Mouse (Mus musculus) myocyte (in vitro differentiated cells): ENCODE measurements around the gene Caln1. TPM values are rescaled to one million over a fixed set of nuclear protein-coding genes. Genes with fewer than 3 reads are reported as not detected.

Experiments used
- H3K27me3 ChIP-seq: one replicate; pipeline ENCODE4 v1.6.1; 2011; ENCODE audit not compliant: control insufficient read depth, insufficient read depth, insufficient read length
- H3K36me3 ChIP-seq: one replicate; pipeline ENCODE4 v1.6.1; 2011; ENCODE audit not compliant: control insufficient read depth, insufficient read depth
- H3K4me2 ChIP-seq: one replicate; pipeline ENCODE4 v1.6.1; 2011; ENCODE audit warnings: low read depth, control low read depth
- H3K4me3 ChIP-seq: one replicate; pipeline ENCODE4 v1.5.1; 2011; ENCODE audit warnings: mild to moderate bottlenecking, control low read depth, moderate library complexity
- H3K79me2 ChIP-seq: one replicate; pipeline ENCODE4 v1.6.1; 2011; ENCODE audit not compliant: control insufficient read depth, insufficient read depth
- H3ac ChIP-seq: one replicate; pipeline ENCODE4 v1.6.1; 2011; ENCODE audit not compliant: control insufficient read depth, insufficient read length
- CEBPB ChIP-seq: IDR thresholded peaks from 2 replicates; pipeline ENCODE4 v1.6.1; 2011; ENCODE audit warnings: mild to moderate bottlenecking, moderate library complexity; ENCODE audit not compliant: poor library complexity, insufficient read depth, severe bottlenecking
- E2F4 ChIP-seq: IDR thresholded peaks from one replicate; pipeline ENCODE4 v1.6.1; 2011; ENCODE audit warnings: mild to moderate bottlenecking, control low read depth, moderate library complexity; ENCODE audit not compliant: insufficient read depth
- MAX ChIP-seq: IDR thresholded peaks from one replicate; pipeline ENCODE4 v1.6.1; 2011; ENCODE audit warnings: low read depth, mild to moderate bottlenecking, control low read depth
- MYOD1 ChIP-seq, 3 experiments: IDR thresholded peaks; one replicate each; pipeline ENCODE4 v1.6.1; 2011; ENCODE audit warnings: control low read depth in 2 of 3, low read depth in 2 of 3, mild to moderate bottlenecking in 2 of 3, moderate library complexity in 1 of 3; ENCODE audit not compliant: insufficient read length in 2 of 3, control insufficient read depth in 1 of 3
- MYOG ChIP-seq, 3 experiments: IDR thresholded peaks; one replicate each; pipeline ENCODE4 v1.6.1; 2011; ENCODE audit warnings: control low read depth in 2 of 3, low read depth in 2 of 3, mild to moderate bottlenecking in 2 of 3; ENCODE audit not compliant: insufficient read length in 2 of 3, control insufficient read depth in 1 of 3, insufficient read depth in 1 of 3
- POLR2A ChIP-seq: IDR thresholded peaks from one replicate; pipeline ENCODE4 v1.6.1; 2011; ENCODE audit warnings: low read depth, mild to moderate bottlenecking, control low read depth, moderate library complexity; ENCODE audit not compliant: insufficient read length
- POLR2AphosphoS2 ChIP-seq: IDR thresholded peaks from one replicate; pipeline ENCODE4 v1.6.1; 2011; ENCODE audit warnings: low read depth, control low read depth; ENCODE audit not compliant: insufficient read length
- REST ChIP-seq: IDR thresholded peaks from one replicate; pipeline ENCODE4 v1.6.1; 2011; ENCODE audit warnings: mild to moderate bottlenecking, control low read depth, moderate library complexity; ENCODE audit not compliant: insufficient read depth, insufficient read length
- SRF ChIP-seq: IDR thresholded peaks from one replicate; pipeline ENCODE4 v1.6.1; 2011; ENCODE audit warnings: low read depth; ENCODE audit not compliant: control insufficient read depth, insufficient read length
- TCF12 ChIP-seq: IDR thresholded peaks from one replicate; pipeline ENCODE4 v1.6.1; 2011; ENCODE audit warnings: mild to moderate bottlenecking, control low read depth; ENCODE audit not compliant: poor library complexity, insufficient read depth, severe bottlenecking
- TCF3 ChIP-seq: IDR thresholded peaks from one replicate; pipeline ENCODE4 v1.6.1; 2011; ENCODE audit warnings: low read depth, control low read depth; ENCODE audit not compliant: insufficient read length
- USF1 ChIP-seq: IDR thresholded peaks from one replicate; pipeline ENCODE4 v1.6.1; 2011; ENCODE audit warnings: low read depth, mild to moderate bottlenecking, control low read depth, moderate library complexity
- polyA plus RNA-seq: library from polyadenylated mRNA; unstranded; fragments of >200 nt; fragmentation: generic; extraction: Trizol; gene quantifications from one replicate; pipeline ENCODE4 v1.2.1, GENCODE M21; 2012; ENCODE audit warnings: missing spikeins

The Caln1 gene
- polyA plus RNA-seq, 1 experiment, result not detected

DNA sequence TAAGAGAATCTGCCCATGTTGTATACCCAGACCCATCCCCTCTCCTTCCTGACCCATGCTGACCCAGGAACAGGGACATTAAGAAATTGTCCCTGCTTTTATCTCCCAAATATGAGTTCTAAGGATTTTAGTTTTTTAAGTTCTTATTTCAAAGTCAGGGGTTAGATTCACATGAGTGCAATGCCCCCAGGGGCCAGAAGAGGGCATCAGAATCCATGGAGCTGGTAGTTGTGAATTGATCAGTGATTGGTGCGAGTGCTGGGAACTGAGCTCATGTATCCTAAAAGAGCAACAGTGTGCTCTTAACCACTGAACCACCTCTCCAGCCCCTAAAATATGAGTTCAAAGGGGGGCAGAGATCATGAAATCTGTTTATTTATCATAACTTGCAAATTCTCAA, 500.6 kb downstream of the Caln1 start:
- no peak overlapping the region for H3K4me2 ChIP-seq
- no peaks in the 10 kb centered on the region for H3K79me2 ChIP-seq
- no peak overlapping the region for H3K4me3 ChIP-seq
- no peaks in the 10 kb centered on the region for H3K27me3 ChIP-seq
- TF ChIP-seq SRF (no peak), E2F4 (no peak), CEBPB (no peak), MAX (no peak), USF1 (no peak), REST (no peak)
- no peaks in the 10 kb centered on the region for H3K36me3 ChIP-seq
- no peak overlapping the region for H3ac ChIP-seq

DNA sequence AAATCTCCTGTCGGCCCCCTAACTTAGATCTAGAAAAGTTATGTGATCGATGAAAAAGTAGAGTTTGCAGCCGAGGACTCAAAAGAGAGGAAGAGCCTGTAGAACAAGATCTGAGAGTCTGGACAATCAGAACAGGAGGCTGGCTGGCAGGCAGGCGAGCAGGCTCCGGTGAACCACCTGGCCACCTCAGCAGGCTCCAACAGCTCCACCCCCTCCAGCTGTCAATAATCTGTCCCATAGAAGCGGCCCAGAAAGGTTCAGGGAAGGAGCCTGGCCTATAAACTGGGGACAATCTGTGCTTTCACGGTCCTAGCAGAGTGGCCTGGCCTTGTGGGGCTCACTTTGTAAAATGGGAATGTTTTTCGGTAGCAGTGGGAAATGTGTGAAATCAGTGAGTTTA, 501.8 kb downstream of the Caln1 start:
- no peaks in the 10 kb centered on the region for H3K36me3 ChIP-seq
- no peak overlapping the region for H3K4me3 ChIP-seq
- no peaks in the 10 kb centered on the region for H3K27me3 ChIP-seq
- no peak for TF ChIP-seq MAX
- no peak for TF ChIP-seq CEBPB
- TF ChIP-seq TCF3, result no peak
- TF ChIP-seq TCF12, result no peak
- no peak for TF ChIP-seq SRF
- no peak for TF ChIP-seq POLR2A
- TF ChIP-seq USF1, result no peak
- no peak for TF ChIP-seq REST
- no peak for TF ChIP-seq E2F4
- TF ChIP-seq POLR2AphosphoS2, result no peak
- TF ChIP-seq MYOD1 (IDR thresholded peaks at IDR 0.05; ENCODE audit: control insufficient read depth in 1 of 3, insufficient read length in 2 of 3, low read depth in 2 of 3), result no peak
- TF ChIP-seq MYOG (IDR thresholded peaks at IDR 0.05; ENCODE audit: control insufficient read depth in 1 of 3, insufficient read depth in 1 of 3, insufficient read length in 2 of 3, low read depth in 2 of 3), result no peak
- H3K79me2 ChIP-seq, result no peaks in the 10 kb centered on the region
- no peak overlapping the region for H3K4me2 ChIP-seq
- H3ac ChIP-seq, result no peak overlapping the region

DNA sequence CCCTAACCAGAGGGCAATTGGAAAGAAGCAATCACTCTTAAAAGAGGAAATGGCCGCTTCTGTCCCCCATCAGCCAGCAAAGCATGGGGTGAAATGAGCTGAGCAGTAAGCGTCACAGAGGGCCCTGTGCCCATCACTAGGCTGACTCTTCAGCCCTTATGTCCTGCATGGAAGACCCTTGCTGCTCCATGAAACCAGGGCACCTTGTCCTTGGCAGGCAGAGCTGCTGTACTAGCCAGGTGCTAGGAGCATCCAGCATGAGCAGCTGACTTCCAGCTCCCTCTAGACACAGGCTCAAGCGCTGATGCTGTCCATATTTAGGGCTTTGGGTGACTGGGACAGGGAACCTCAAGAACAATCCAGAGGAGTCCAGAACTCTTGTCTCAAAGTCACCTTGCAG, 506.1 kb downstream of the Caln1 start:
- H3K27me3 ChIP-seq, result no peaks in the 10 kb centered on the region
- no peaks in the 10 kb centered on the region for H3K79me2 ChIP-seq
- no peak overlapping the region for H3K4me3 ChIP-seq
- TF ChIP-seq TCF12, result no peak
- TF ChIP-seq SRF, result no peak
- TF ChIP-seq MAX, result no peak
- TF ChIP-seq POLR2AphosphoS2, result no peak
- no peak for TF ChIP-seq MYOG (IDR thresholded peaks at IDR 0.05; ENCODE audit: control insufficient read depth in 1 of 3, insufficient read depth in 1 of 3, insufficient read length in 2 of 3, low read depth in 2 of 3)
- no peak for TF ChIP-seq E2F4
- no peak for TF ChIP-seq REST
- no peak for TF ChIP-seq TCF3
- no peak for TF ChIP-seq POLR2A
- TF ChIP-seq CEBPB, result no peak
- TF ChIP-seq MYOD1 (IDR thresholded peaks at IDR 0.05; ENCODE audit: control insufficient read depth in 1 of 3, insufficient read length in 2 of 3, low read depth in 2 of 3), result no peak
- TF ChIP-seq USF1, result no peak
- H3K36me3 ChIP-seq, result no peaks in the 10 kb centered on the region
- no peak overlapping the region for H3K4me2 ChIP-seq
- no peak overlapping the region for H3ac ChIP-seq

DNA sequence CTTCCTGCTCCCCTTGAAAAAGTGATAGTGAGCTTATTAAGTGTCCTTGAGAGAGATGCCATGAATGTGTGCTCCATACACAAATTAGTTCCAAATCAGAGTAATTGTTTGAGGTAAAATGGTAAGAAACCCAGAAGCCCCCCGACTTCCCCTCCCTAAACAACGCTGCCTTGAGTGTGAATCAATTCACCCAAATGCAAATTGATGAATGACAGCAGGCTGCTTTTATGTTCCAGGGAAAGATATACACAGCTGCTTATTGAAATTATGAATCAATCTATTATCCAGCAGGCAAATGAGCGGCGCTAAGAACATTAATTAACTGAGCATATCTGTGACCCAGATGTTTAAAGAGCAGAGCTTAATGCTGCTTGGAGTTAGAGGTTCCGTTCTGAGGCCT, 511.1 kb downstream of the Caln1 start:
- Histone ChIP-seq H3ac (no peak overlapping the region), H3K79me2 (no peaks in the 10 kb centered on the region), H3K36me3 (no peaks in the 10 kb centered on the region), H3K4me3 (no peak overlapping the region), H3K4me2 (no peak overlapping the region), H3K27me3 (no peaks in the 10 kb centered on the region)
- no peak for TF ChIP-seq E2F4
- TF ChIP-seq TCF12, result no peak
- no peak for TF ChIP-seq REST
- no peak for TF ChIP-seq USF1
- no peak for TF ChIP-seq MYOD1 (IDR thresholded peaks at IDR 0.05; ENCODE audit: control insufficient read depth in 1 of 3, insufficient read length in 2 of 3, low read depth in 2 of 3)
- TF ChIP-seq MYOG (IDR thresholded peaks at IDR 0.05; ENCODE audit: control insufficient read depth in 1 of 3, insufficient read depth in 1 of 3, insufficient read length in 2 of 3, low read depth in 2 of 3), result no peak
- no peak for TF ChIP-seq MAX
- no peak for TF ChIP-seq SRF
- no peak for TF ChIP-seq TCF3
- no peak for TF ChIP-seq POLR2AphosphoS2
- TF ChIP-seq POLR2A, result no peak
- TF ChIP-seq CEBPB, result no peak

DNA sequence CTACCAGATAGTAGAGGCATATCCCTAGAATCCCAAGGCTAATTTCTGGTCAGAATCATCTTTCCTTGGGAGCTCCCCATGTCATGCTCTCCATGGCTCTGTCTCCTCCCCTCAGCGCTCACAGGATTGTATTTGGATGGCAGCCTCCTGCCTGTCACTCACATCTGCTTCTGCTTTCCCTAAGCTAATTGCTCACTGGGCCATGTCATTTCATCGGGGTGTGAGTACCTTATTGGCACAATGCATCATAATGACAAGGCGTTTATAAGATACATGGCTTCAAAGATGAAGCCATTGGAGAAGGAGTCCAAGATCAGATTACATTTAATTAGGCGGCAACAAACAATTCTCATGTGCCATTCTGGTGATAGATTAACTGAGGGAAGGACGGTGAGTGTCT, 522.5 kb downstream of the Caln1 start:
- Histone ChIP-seq H3K4me2 (no peak overlapping the region), H3ac (no peak overlapping the region), H3K36me3 (no peaks in the 10 kb centered on the region), H3K4me3 (no peak overlapping the region), H3K27me3 (no peaks in the 10 kb centered on the region), H3K79me2 (no peaks in the 10 kb centered on the region)
- TF ChIP-seq USF1 (no peak), E2F4 (no peak), SRF (no peak), REST (no peak), MYOD1 (IDR thresholded peaks at IDR 0.05; ENCODE audit: control insufficient read depth in 1 of 3, insufficient read length in 2 of 3, low read depth in 2 of 3) (no peak), MYOG (IDR thresholded peaks at IDR 0.05; ENCODE audit: control insufficient read depth in 1 of 3, insufficient read depth in 1 of 3, insufficient read length in 2 of 3, low read depth in 2 of 3) (no peak), POLR2A (no peak), POLR2AphosphoS2 (no peak)
